Mouse (Mus musculus): ENCODE results near the gene Akirin2. TPM values are rescaled to one million over a fixed set of nuclear protein-coding genes. Genes with fewer than 3 reads are reported as not detected.

Akirin2 gene
- polyA plus RNA-seq, 1 experiment from 2014 or later: 46.2 TPM

- WGBS: 48% methylated on average over 6 of the region's 6 CpGs
- DNase-seq (ENCODE audit: low spot score): peak; percentile 42
- 0 out of 2 replicates have a peak, but pooled peaks have one; percentile 3 for ATAC-seq
- H3K4me3 ChIP-seq (ENCODE audit: low read depth, low read length): peak overlapping the region; percentile 84
- TF ChIP-seq CTCF (IDR thresholded peaks at IDR 0.05) (no peak), EP300 (IDR thresholded peaks at IDR 0.05) (no peak)
- no peaks in the 10 kb centered on the region for H3K27me3 ChIP-seq (replicated peaks; ENCODE audit: insufficient read depth, low read length)
- H3K4me2 ChIP-seq (replicated peaks; ENCODE audit: low read depth, low read length): peak overlapping the region; percentile 81
- H3K9ac ChIP-seq (replicated peaks; ENCODE audit: low read depth): peak overlapping the region; percentile 69; the same call in 1 of the 2 replicates
- peak overlapping the region; percentile 33; the same call in 1 of the 2 replicates for H3K27ac ChIP-seq (ENCODE audit: low read length)
- peaks cover 16% of the 10 kb centered on the region; the same call in 1 of the 2 replicates for H3K4me1 ChIP-seq (ENCODE audit: insufficient read depth, low read depth, low read length)
- H3K9me3 ChIP-seq (ENCODE audit: low read length): no peaks in the 10 kb centered on the region
- 0 out of 2 replicates have a peak, but pooled peaks cover 4% of the 10 kb centered on the region for H3K36me3 ChIP-seq (ENCODE audit: insufficient read depth, low read length)
Observed at GRCm38 (mm10) chr4:34613571-34614145, 62.9 kb downstream of the Akirin2 start.

GRCm38 (mm10) chr4:34614630-34615094 lies 63.9 kb downstream of the Akirin2 start, which contains the start of the genes Orc3 and Rars2:
Gene Orc3 (minus strand): TSS chr4:34614944.
Gene Rars2 (plus strand): TSS chr4:34614957.
- H3K4me1 ChIP-seq (ENCODE audit: insufficient read depth, low read depth, low read length): peaks cover 16% of the 10 kb centered on the region; the same call in 1 of the 2 replicates
- no peaks in the 10 kb centered on the region for H3K27me3 ChIP-seq (replicated peaks; ENCODE audit: insufficient read depth, low read length)
- no peaks in the 10 kb centered on the region for H3K9me3 ChIP-seq (ENCODE audit: low read length)
- peak within 1 kb of the TSS; percentile 85 for H3K27ac ChIP-seq (ENCODE audit: low read length)
- ATAC-seq (peak; percentile 98), DNase-seq (ENCODE audit: low spot score) (peak; percentile 94)
- H3K9ac ChIP-seq (replicated peaks; ENCODE audit: low read depth): peak within 1 kb of the TSS; percentile 69
- H3K36me3 ChIP-seq (ENCODE audit: insufficient read depth, low read length): no peaks in the 10 kb centered on the region
- TF ChIP-seq CTCF (IDR thresholded peaks at IDR 0.05) (peak; percentile 47), EP300 (IDR thresholded peaks at IDR 0.05) (no peak)
- WGBS: under 1% methylated on average over 41 of the region's 42 CpGs
- H3K4me2 ChIP-seq (replicated peaks; ENCODE audit: low read depth, low read length): peak within 1 kb of the TSS; percentile 81
- peak within 1 kb of the TSS; percentile 84 for H3K4me3 ChIP-seq (ENCODE audit: low read depth, low read length)

GRCm38 (mm10) chr4:34615303-34615702 lies 64.6 kb downstream of the Akirin2 start:
- ATAC-seq: peak; percentile 21; the same call in 1 of the 2 replicates
- no peaks in the 10 kb centered on the region for H3K9me3 ChIP-seq (ENCODE audit: low read length)
- peaks cover 16% of the 10 kb centered on the region; the same call in 1 of the 2 replicates for H3K4me1 ChIP-seq (ENCODE audit: insufficient read depth, low read depth, low read length)

GRCm38 (mm10) chr4:34616146-34616545 lies 65.4 kb downstream of the Akirin2 start:
- no peak overlapping the region for H3K9ac ChIP-seq (replicated peaks; ENCODE audit: low read depth)
- peak overlapping the region; percentile 81; the same call in 1 of the 2 replicates for H3K4me2 ChIP-seq (replicated peaks; ENCODE audit: low read depth, low read length)
- H3K9me3 ChIP-seq (ENCODE audit: low read length): no peaks in the 10 kb centered on the region
- H3K4me1 ChIP-seq (ENCODE audit: insufficient read depth, low read depth, low read length): peaks cover 16% of the 10 kb centered on the region; the same call in 1 of the 2 replicates
- 72% methylated on average over 8 of the region's 8 CpGs for WGBS
- no peak overlapping the region for H3K4me3 ChIP-seq (ENCODE audit: low read depth, low read length)
- ATAC-seq (no peak), DNase-seq (ENCODE audit: low spot score) (no peak)
- TF ChIP-seq EP300 (IDR thresholded peaks at IDR 0.05): no peak
- no peak for TF ChIP-seq CTCF (IDR thresholded peaks at IDR 0.05)
- no peaks in the 10 kb centered on the region for H3K36me3 ChIP-seq (ENCODE audit: insufficient read depth, low read length)
- no peak overlapping the region for H3K27ac ChIP-seq (ENCODE audit: low read length)
- H3K27me3 ChIP-seq (replicated peaks; ENCODE audit: insufficient read depth, low read length): no peaks in the 10 kb centered on the region

More at GRCm38 (mm10) chr4:34615303-34615702, 64.6 kb downstream of the Akirin2 start:
- Histone ChIP-seq H3K9ac (replicated peaks; ENCODE audit: low read depth) (peak overlapping the region; percentile 69), H3K36me3 (ENCODE audit: insufficient read depth, low read length) (no peaks in the 10 kb centered on the region), H3K27me3 (replicated peaks; ENCODE audit: insufficient read depth, low read length) (no peaks in the 10 kb centered on the region), H3K4me3 (ENCODE audit: low read depth, low read length) (peak overlapping the region; percentile 84), H3K27ac (ENCODE audit: low read length) (peak overlapping the region; percentile 85), H3K4me2 (replicated peaks; ENCODE audit: low read depth, low read length) (peak overlapping the region; percentile 81)
- DNase-seq (ENCODE audit: low spot score): peak; percentile 14
- TF ChIP-seq EP300 (IDR thresholded peaks at IDR 0.05) (no peak), CTCF (IDR thresholded peaks at IDR 0.05) (no peak)
- under 1% methylated on average over 13 of the region's 13 CpGs for WGBS

Other genes starting within 250 kb of the Akirin2 start
- 40.9 and 42.4 TPM in 2 replicates for gene Orc3, start 64.0 kb downstream of the Akirin2 start, polyA plus RNA-seq (2015; fragmentation: Nextera tagmentation; extraction: Ambion mirVana)
- gene Rars2, start 64.0 kb downstream of the Akirin2 start, polyA plus RNA-seq (2015; fragmentation: Nextera tagmentation; extraction: Ambion mirVana): 31.9 and 33.8 TPM in 2 replicates
- gene Slc35a1, start 136.5 kb downstream of the Akirin2 start, polyA plus RNA-seq (2015; fragmentation: Nextera tagmentation; extraction: Ambion mirVana): 26.5 and 38.0 TPM in 2 replicates
- 11.9 and 14.5 TPM in 2 replicates for gene Cfap206, start 179.3 kb downstream of the Akirin2 start, polyA plus RNA-seq (2015; fragmentation: Nextera tagmentation; extraction: Ambion mirVana)
- gene Gm136, start 205.3 kb downstream of the Akirin2 start, polyA plus RNA-seq (2015; fragmentation: Nextera tagmentation; extraction: Ambion mirVana): not detected in 2 replicates
- gene Smim8, start 227.5 kb downstream of the Akirin2 start, polyA plus RNA-seq (2015; fragmentation: Nextera tagmentation; extraction: Ambion mirVana): 46.0 and 48.8 TPM in 2 replicates